Mouse (Mus musculus) limb, embryonic 14.5 days (tissue): ENCODE measurements around the gene Rps6kb1. TPM values are rescaled to one million over a fixed set of nuclear protein-coding genes. Genes with fewer than 3 reads are reported as not detected.
"Not testable (repeated sequence)": the region's sequence is repeated elsewhere in the genome, so short reads cannot be mapped to it uniquely, and the experiment has no call there.

ENCODE experiments used
- ATAC-seq: fragments of 200-750 bp; cut with Nextera tagmentation; 2 replicates; pipeline ENCODE4 v1.8.0; 2017; ENCODE audit warnings: low read depth, moderate number of reproducible peaks, moderate TSS enrichment; ENCODE audit not compliant: low FRiP score
- DNase-seq: peaks from one replicate; pipeline ENCODE4 v3.0.0-alpha.2; 2015; ENCODE audit warnings: low spot score
- H3K27ac ChIP-seq: fragments of 300-500 bp; sonication (generic); replicated peaks from 2 replicates; pipeline ENCODE4 v1.5.1; 2014; ENCODE audit warnings: low read depth, mild to moderate bottlenecking, low read length, moderate library complexity, mixed read lengths
- H3K27me3 ChIP-seq: fragments of 300-500 bp; sonication (generic); 2 replicates; pipeline ENCODE4 v1.6.1; 2014; ENCODE audit warnings: low read length, mixed read lengths; ENCODE audit not compliant: control insufficient read depth, insufficient read depth
- H3K36me3 ChIP-seq: fragments of 300-500 bp; sonication (generic); 2 replicates; pipeline ENCODE4 v1.6.1; 2014; ENCODE audit warnings: mild to moderate bottlenecking, low read length, moderate library complexity, mixed read lengths; ENCODE audit not compliant: control insufficient read depth, insufficient read depth
- H3K4me1 ChIP-seq: fragments of 300-500 bp; sonication (generic); 2 replicates; pipeline ENCODE4 v1.6.1; 2014; ENCODE audit warnings: antibody characterized with exemption, low read length, mixed read lengths; ENCODE audit not compliant: control insufficient read depth, insufficient read depth
- H3K4me2 ChIP-seq: fragments of 300-500 bp; sonication (generic); replicated peaks from 2 replicates; pipeline ENCODE4 v1.6.1; 2014; ENCODE audit warnings: low read depth, mild to moderate bottlenecking, low read length, moderate library complexity; ENCODE audit not compliant: severe bottlenecking
- H3K4me3 ChIP-seq: fragments of 300-500 bp; sonication (generic); replicated peaks from 2 replicates; pipeline ENCODE4 v1.5.1; 2014; ENCODE audit warnings: low read length
- H3K9ac ChIP-seq: fragments of 300-500 bp; sonication (generic); 2 replicates; pipeline ENCODE4 v1.6.1; 2014; ENCODE audit warnings: mild to moderate bottlenecking, low read depth, low read length, moderate library complexity; ENCODE audit not compliant: severe bottlenecking
- H3K9me3 ChIP-seq: fragments of 300-500 bp; sonication (generic); 2 replicates; pipeline ENCODE4 v1.6.1; 2016; ENCODE audit warnings: low read length; ENCODE audit not compliant: control insufficient read depth
- POLR2A ChIP-seq: fragments of 200-500 bp; IDR thresholded peaks from 2 replicates; pipeline ENCODE4 v1.8.0; 2012; ENCODE audit warnings: inconsistent platforms, mild to moderate bottlenecking, moderate library complexity, borderline replicate concordance; ENCODE audit not compliant: insufficient read depth, insufficient read length; ENCODE audit errors: extremely low read depth
- WGBS: fragments of 180-500 bp; shearing (Covaris S2); extraction: QIAGEN DNeasy Blood & Tissue Kit; methylation state at CpG from one replicate; pipeline ENCODE4 v1.1.7; 2014; 5-methylcytosine and 5-hydroxymethylcytosine counted together
- polyA plus RNA-seq, 2 experiments: library from polyadenylated mRNA; depleted of rRNA in 1 of 2; stranded (reverse) in 1 of 2; unstranded in 1 of 2; fragments of >200 nt; fragmentation: Nextera tagmentation in 1 of 2; extraction: Ambion mirVana in 1 of 2; gene quantifications; 2 replicates each; pipeline versions ENCODE4 v1.2.1 to v1.2.3; 2012 to 2014

The Rps6kb1 gene
- polyA plus RNA-seq, 2 experiments = 33.5 to 59.4 TPM

- H3K27me3 ChIP-seq = no peaks in the 10 kb centered on the region
- DNase-seq = no peak
- H3K27ac ChIP-seq = no peak overlapping the region
- no peak for ATAC-seq
- peaks cover 6% of the 10 kb centered on the region for H3K4me1 ChIP-seq
- H3K4me2 ChIP-seq = no peak overlapping the region
- no peaks in the 10 kb centered on the region for H3K9me3 ChIP-seq
- H3K36me3 ChIP-seq = peaks cover under 1% of the 10 kb centered on the region; the same call in 1 of the 2 replicates
- H3K9ac ChIP-seq = no peak overlapping the region
- no peak for TF ChIP-seq POLR2A
- H3K4me3 ChIP-seq = no peak overlapping the region
- WGBS = 91% methylated on average over 6 of the region's 6 CpGs
Observed at GRCm38 (mm10) chr11:86539716-86540475, 4.7 kb downstream of the Rps6kb1 start.

GRCm38 (mm10) chr11:86538786-86539185, 5.8 kb downstream of the Rps6kb1 start:
- Histone ChIP-seq H3K36me3 (peaks cover 11% of the 10 kb centered on the region), H3K4me2 (no peak overlapping the region), H3K9me3 (no peaks in the 10 kb centered on the region), H3K4me3 (no peak overlapping the region), H3K9ac (no peak overlapping the region), H3K27ac (no peak overlapping the region), H3K27me3 (no peaks in the 10 kb centered on the region), H3K4me1 (peaks cover 6% of the 10 kb centered on the region)
- ATAC-seq = no peak
- TF ChIP-seq POLR2A = no peak
- no peak for DNase-seq
- WGBS = 81% methylated on average over 4 of the region's 4 CpGs

GRCm38 (mm10) chr11:86534201-86534910, 10.2 kb downstream of the Rps6kb1 start:
- H3K4me1 ChIP-seq = no peaks in the 10 kb centered on the region
- H3K9me3 ChIP-seq = no peaks in the 10 kb centered on the region
- no peak overlapping the region for H3K4me2 ChIP-seq
- WGBS = 91% methylated on average over 5 of the region's 5 CpGs
- peaks cover 44% of the 10 kb centered on the region for H3K36me3 ChIP-seq
- H3K27me3 ChIP-seq = no peaks in the 10 kb centered on the region
- TF ChIP-seq POLR2A = no peak
- no peak for ATAC-seq
- no peak overlapping the region for H3K4me3 ChIP-seq
- H3K27ac ChIP-seq = no peak overlapping the region
- no peak overlapping the region for H3K9ac ChIP-seq
- DNase-seq = no peak

GRCm38 (mm10) chr11:86533302-86533701, 11.3 kb downstream of the Rps6kb1 start:
- H3K9me3 ChIP-seq, H3K4me1 ChIP-seq, DNase-seq, H3K4me3 ChIP-seq, ATAC-seq, H3K27me3 ChIP-seq, H3K9ac ChIP-seq, H3K4me2 ChIP-seq, H3K27ac ChIP-seq: not testable (repeated sequence)
- WGBS = 95% methylated on average over 6 of the region's 6 CpGs
- H3K36me3 ChIP-seq = peaks cover 53% of the 10 kb centered on the region

- Histone ChIP-seq H3K27me3 (no peaks in the 10 kb centered on the region), H3K36me3 (peaks cover 58% of the 10 kb centered on the region), H3K9ac (no peak overlapping the region), H3K4me3 (no peak overlapping the region), H3K4me1 (no peaks in the 10 kb centered on the region), H3K27ac (no peak overlapping the region), H3K9me3 (no peaks in the 10 kb centered on the region), H3K4me2 (no peak overlapping the region)
- WGBS = 86% methylated on average over 1 of the region's 1 CpGs
- no peak for DNase-seq
- no peak for TF ChIP-seq POLR2A
- no peak for ATAC-seq
Observed at GRCm38 (mm10) chr11:86532834-86533233, 11.8 kb downstream of the Rps6kb1 start.
